In genomic region chr5:38689186-38689585, GRCm38 (mm10) we compare ENCODE assay signal across 15 mouse cellular contexts. TPM values are rescaled to one million over a fixed set of nuclear protein-coding genes. Genes with fewer than 3 reads are reported as not detected.
DNase-seq lines count a peak whose midpoint lies in the region.
"Had no signal": no experiment of that assay in that cellular context is flagged by ENCODE, and none has a peak within 500 bp of the region (broad histone marks: within the 10 kb centered on the region; RNA-seq: fewer than 3 reads in every experiment).

No protein-coding gene starts in this region.

- DNase-seq in adrenal gland, postnatal 10 days: peak; percentile 15
- no peak for DNase-seq in adrenal gland, adult 8-10 months
- DNase-seq in heart, adult 11 months: peak; percentile 89
- DNase-seq in heart, postnatal 36 days: no peak
- DNase-seq in cerebellum, adult 18-20 months: no peak
- DNase-seq: adrenal gland, postnatal 25 days; B cell, adult 2 months; cerebellum, adult 11-12 months; cerebellum, adult 8-10 months; cerebellum, adult 9-11 months; cerebellum, postnatal 14 days; cerebellum, postnatal 36 days; embryo, embryonic 11 days had no signal

- intact Hi-C loops in heart, postnatal 36 days (cut with DNase I): no loop called here

RNA-seq across cellular contexts. Expression of gene Zfp518b, which starts 4.6 kb away (rescaled TPM):
- 1 to 10 TPM; 5.4 to 8.8 TPM for total RNA-seq in adrenal gland, postnatal 10 days (2021)
- 1 to 10 TPM; 5.3 to 7.5 (median 6.4) TPM for total RNA-seq in adrenal gland, adult 8-10 months (2022)
- total RNA-seq in heart, postnatal 36 days (2021): 1 to 10 TPM; 4.2 to 6.4 TPM
- total RNA-seq: CH12.LX, MEL had no signal

Comparison
In these comparisons a context has a peak if more than half of its experiments do, and no peak if none do; other contexts are left out.
1. DNase-seq: peak in adrenal gland, postnatal 10 days (single experiment) and heart, adult 11 months (single experiment); none in adrenal gland, adult 8-10 months (single experiment), heart, postnatal 36 days (0 of 2) and cerebellum, adult 18-20 months (0 of 2).